Mouse (Mus musculus): ENCODE results near the gene Tenm4. TPM values are rescaled to one million over a fixed set of nuclear protein-coding genes. Genes with fewer than 3 reads are reported as not detected.
A peak's percentile ranks its signal among the peaks of the same experiment; 100 is the strongest.

Tenm4 gene
- polyA plus RNA-seq, 1 experiment from 2014 or later, result 42.7 TPM

DNA sequence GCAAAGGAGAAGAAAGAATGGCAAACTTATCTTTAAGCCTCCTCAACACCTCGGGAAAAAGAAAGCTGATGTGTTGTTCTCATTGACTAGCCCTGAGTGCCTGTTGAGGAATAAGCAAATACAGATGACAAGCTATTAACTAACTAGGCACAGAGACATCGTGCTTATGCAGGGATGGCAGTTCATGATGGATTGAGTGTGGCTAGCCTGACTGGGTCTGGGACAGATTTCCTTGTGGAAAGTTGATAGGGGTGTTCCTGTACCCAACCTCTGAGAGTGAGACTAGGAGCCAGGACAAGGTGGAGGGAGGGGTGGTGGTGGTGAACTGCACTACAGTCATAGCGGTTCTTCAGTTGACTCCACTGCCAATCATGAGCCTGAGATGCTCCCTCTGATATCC is 192.3 kb downstream of the Tenm4 start:
- Histone ChIP-seq H3K4me1 (no peaks in the 10 kb centered on the region), H3K27me3 (no peaks in the 10 kb centered on the region), H3K9me3 (replicated peaks) (no peaks in the 10 kb centered on the region), H3K9ac (no peak overlapping the region), H3K27ac (no peak overlapping the region), H3K4me3 (replicated peaks) (no peak overlapping the region), H3K36me3 (no peaks in the 10 kb centered on the region), H3K4me2 (no peak overlapping the region)
- ATAC-seq (replicated peaks; ENCODE audit: low FRiP score), result no peak
- WGBS, result 53% methylated on average over 3 of the region's 3 CpGs

DNA sequence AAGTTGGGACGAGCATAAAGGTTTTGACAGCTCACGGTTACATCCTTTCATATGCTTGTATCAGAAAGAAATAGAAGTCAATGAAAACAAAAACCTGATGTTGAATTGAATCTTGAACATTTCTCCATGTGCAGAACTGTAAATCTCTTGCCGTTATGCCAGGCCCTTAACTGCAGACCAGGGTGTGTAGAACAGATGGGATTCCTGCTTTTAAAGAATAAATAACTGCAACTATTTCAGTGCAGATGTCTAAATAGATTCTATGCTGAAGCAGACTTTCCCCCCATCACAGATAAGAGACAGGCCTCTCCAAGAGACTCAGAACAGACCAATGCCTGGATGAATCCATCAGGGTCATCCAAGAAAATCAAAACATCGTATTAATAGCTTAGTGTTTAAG is 198.9 kb downstream of the Tenm4 start:
- H3K9ac ChIP-seq, result no peak overlapping the region
- no peaks in the 10 kb centered on the region for H3K9me3 ChIP-seq (replicated peaks)
- H3K36me3 ChIP-seq, result no peaks in the 10 kb centered on the region
- ATAC-seq (replicated peaks; ENCODE audit: low FRiP score), result no peak
- WGBS, result 90% methylated on average over 4 of the region's 4 CpGs
- H3K4me3 ChIP-seq (replicated peaks), result no peak overlapping the region
- H3K27me3 ChIP-seq, result no peaks in the 10 kb centered on the region
- no peak overlapping the region for H3K4me2 ChIP-seq
- peaks cover 7% of the 10 kb centered on the region; the same call in 1 of the 2 replicates for H3K4me1 ChIP-seq
- no peak overlapping the region for H3K27ac ChIP-seq

DNA sequence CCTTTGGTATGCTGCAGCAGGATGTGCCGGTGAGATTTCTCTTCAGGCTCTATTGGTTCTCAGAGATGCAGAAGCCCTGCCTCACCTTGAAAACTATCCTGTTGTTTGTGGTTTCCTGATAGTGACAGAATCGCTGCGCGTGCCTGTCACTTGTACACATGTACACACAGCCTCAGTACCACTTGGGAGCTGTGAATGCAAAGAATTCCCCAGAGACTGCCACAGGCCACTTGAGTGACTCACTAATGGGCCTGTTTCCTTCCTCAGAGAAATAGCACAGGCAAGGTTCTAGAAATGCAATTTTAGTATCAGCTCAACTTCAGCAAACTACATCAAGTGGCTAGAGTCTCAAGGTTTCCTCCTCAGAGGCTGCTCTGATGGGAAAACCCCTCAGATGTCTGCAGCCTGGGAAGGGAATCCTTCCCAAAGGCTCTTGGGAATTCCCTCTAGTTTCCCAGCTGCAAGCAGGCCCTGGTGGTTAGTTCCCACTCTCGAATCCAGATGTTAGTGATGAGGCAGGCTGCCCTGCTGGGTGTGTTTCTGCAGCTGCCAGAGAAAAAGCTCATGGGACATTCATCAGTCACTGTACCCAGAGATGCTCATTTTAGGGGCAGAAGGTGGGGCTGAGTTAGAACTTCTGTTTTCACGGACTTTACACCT is 203.1 kb downstream of the Tenm4 start:
- H3K4me2 ChIP-seq, result no peak overlapping the region
- 70% methylated on average over 6 of the region's 6 CpGs for WGBS
- no peak overlapping the region for H3K9ac ChIP-seq
- no peaks in the 10 kb centered on the region for H3K36me3 ChIP-seq
- no peaks in the 10 kb centered on the region for H3K9me3 ChIP-seq (replicated peaks)
- H3K4me3 ChIP-seq (replicated peaks), result no peak overlapping the region
- no peak overlapping the region for H3K27ac ChIP-seq
- ATAC-seq (replicated peaks; ENCODE audit: low FRiP score), result no peak
- no peaks in the 10 kb centered on the region for H3K27me3 ChIP-seq
- H3K4me1 ChIP-seq, result peaks cover 13% of the 10 kb centered on the region; the same call in 1 of the 2 replicates

DNA sequence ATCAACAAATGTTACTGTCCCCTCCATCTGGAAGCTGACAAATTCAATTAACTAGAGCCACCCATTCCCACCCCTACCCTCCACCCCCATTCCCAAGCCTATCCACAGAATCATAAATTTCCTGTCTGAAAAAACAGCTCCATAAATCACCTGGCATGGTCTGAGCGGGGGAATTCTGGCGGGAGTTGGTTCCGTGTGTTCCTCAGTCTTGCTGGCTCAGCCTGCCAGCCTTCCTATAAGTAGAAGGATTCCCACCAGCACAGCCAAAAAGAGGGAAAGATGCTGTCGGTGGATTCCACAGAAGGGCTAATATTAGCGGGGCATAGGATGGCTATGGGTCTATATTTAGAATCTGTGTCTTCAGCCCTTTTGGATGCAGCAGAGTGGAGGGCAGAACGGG is 204.5 kb downstream of the Tenm4 start:
- Histone ChIP-seq H3K4me2 (no peak overlapping the region), H3K27ac (no peak overlapping the region), H3K9ac (no peak overlapping the region), H3K36me3 (no peaks in the 10 kb centered on the region), H3K27me3 (no peaks in the 10 kb centered on the region), H3K4me1 (peaks cover 13% of the 10 kb centered on the region; the same call in 1 of the 2 replicates), H3K4me3 (replicated peaks) (no peak overlapping the region), H3K9me3 (replicated peaks) (no peaks in the 10 kb centered on the region)
- no peak for ATAC-seq (replicated peaks; ENCODE audit: low FRiP score)
- WGBS, result 47% methylated on average over 6 of the region's 6 CpGs

DNA sequence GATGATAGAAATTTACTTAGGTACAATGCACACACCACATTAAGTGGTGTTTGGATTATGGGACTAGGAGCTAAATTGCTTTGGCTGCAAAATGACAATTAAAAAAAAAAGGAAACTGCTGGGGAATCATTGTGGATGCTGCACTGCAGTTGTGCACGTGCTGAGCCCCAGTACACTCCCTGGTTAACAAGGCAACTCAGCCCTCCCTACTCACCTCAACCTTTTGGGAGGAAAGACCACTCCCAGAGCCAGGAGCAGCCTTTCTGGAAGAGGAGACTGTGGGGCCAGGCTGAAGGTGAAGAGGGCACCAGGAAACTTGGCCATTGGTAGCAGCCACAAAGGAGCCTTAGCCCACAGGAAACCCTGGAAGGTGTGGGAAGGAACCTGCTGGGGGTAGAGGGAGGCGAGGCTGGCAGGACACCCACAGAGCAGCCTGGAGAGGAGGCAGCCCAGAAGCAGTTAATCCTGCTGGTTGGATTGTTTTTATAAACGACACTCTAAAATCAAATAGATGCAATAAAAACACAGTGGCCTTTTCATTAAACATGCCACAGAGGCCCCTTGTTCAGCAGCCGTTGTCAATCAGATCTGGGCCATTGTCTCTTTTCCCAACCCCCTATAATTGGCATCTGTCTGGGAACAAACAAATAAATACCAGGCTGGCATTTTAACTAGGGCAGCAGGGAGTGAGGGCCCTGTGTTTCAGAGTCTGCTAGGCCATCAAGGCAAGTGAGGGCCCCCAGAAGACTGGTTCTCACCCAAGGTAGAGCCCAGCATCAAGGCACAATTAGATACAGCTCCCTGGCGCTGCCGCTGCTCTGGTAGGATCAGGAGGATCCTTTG is 212.9 kb downstream of the Tenm4 start:
- Histone ChIP-seq H3K9ac (no peak overlapping the region), H3K4me2 (no peak overlapping the region), H3K36me3 (no peaks in the 10 kb centered on the region), H3K4me1 (peaks cover 14% of the 10 kb centered on the region), H3K9me3 (replicated peaks) (no peaks in the 10 kb centered on the region), H3K27ac (peak overlapping the region; percentile 43), H3K27me3 (no peaks in the 10 kb centered on the region), H3K4me3 (replicated peaks) (no peak overlapping the region)
- WGBS, result 21% methylated on average over 6 of the region's 6 CpGs
- peak; percentile 61; the same call in 1 of the 2 replicates for ATAC-seq (replicated peaks; ENCODE audit: low FRiP score)

DNA sequence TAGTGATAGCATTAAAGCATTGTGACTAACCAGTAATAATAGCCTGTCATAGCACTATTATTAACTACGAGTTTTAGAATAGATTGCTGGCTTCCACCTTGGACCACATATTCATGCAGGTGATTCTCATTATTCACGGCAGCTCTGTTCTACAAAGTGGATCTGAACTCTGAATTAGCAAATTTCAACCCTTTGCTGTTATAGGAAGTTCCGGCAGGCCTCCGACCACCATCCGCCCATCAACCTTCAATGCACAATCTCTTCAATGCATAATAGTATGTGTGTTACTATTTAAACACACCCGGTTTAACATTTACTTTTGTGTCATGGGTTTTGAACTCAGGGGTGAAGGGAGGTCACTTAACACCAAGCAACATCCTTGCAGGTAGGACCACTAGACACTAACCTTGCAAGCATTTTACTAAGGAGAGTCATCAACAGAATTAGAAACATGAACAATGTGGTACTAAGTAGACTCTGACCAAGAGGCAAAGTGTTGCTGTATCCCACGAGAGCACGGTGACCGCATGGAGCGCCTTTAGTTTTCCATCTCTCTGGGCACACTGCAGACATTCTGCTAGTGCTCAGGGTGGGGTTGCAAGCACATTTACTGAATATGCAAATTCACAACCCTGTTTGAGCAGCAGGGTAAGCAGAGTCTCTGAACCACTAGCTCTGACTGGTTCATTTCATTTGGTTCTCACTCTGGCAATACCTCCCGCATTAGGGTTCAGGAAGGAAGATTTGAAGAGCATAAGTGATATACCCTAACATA is 213.9 kb downstream of the Tenm4 start:
- WGBS, result 78% methylated on average over 11 of the region's 11 CpGs
- Histone ChIP-seq H3K36me3 (no peaks in the 10 kb centered on the region), H3K4me2 (no peak overlapping the region), H3K4me1 (peaks cover 14% of the 10 kb centered on the region), H3K9me3 (replicated peaks) (no peaks in the 10 kb centered on the region), H3K27ac (peak overlapping the region; percentile 51; the same call in 1 of the 2 replicates), H3K4me3 (replicated peaks) (no peak overlapping the region), H3K27me3 (no peaks in the 10 kb centered on the region), H3K9ac (no peak overlapping the region)
- peak; percentile 78 for ATAC-seq (replicated peaks; ENCODE audit: low FRiP score)

DNA sequence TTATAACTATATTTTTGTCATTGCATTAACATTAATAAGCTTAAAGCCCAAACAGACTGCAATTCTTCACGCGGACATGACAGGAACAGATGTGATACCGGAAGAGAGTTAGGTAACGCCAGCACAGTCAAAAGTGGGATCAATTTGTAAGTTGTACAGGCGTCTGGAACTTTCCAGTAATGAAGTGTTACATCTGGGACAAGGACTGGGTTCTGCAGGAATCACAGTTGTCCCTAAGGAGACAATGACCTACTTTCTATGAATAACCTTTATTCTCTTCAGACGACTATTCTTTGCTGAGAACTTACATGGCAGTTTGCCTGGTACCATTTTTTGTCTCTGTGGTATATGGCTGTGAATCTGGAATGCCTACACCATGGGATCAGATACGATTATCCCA is 214.8 kb downstream of the Tenm4 start:
- no peak for ATAC-seq (replicated peaks; ENCODE audit: low FRiP score)
- 88% methylated on average over 7 of the region's 7 CpGs for WGBS
- no peaks in the 10 kb centered on the region for H3K9me3 ChIP-seq (replicated peaks)

DNA sequence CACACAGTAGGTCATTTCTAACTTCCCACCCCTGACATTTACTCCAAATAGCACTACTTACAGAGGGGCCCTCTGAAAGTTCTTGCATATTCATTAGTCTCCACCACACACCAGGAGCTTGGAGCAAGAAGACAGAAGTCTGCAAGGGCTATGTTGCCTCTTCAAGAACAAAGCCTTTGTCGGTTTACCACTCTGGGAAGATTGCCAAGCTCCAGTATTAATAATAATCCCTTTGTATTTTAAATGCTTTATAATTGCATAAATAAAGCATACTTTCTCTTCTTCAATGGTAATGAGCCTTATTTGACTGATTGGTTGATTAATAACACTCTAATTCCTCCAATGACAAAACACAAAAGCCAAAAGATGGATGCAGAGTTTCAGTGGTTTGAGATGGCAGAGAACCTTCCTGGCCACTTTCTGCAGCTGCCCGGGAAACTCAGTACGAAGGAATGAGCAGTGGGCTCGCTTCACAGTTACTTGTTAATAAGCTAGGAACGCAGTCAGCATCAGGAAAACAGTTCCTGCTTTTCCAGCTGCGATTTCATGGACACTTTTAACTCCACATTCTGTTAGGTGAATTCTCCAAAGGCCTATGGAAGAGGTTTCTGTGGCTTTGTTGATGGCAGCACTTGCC is 219.1 kb downstream of the Tenm4 start:
- Histone ChIP-seq H3K36me3 (no peaks in the 10 kb centered on the region), H3K4me1 (peaks cover 17% of the 10 kb centered on the region), H3K4me3 (replicated peaks) (no peak overlapping the region), H3K9me3 (replicated peaks) (no peaks in the 10 kb centered on the region), H3K27me3 (no peaks in the 10 kb centered on the region), H3K27ac (no peak overlapping the region), H3K4me2 (no peak overlapping the region), H3K9ac (no peak overlapping the region)
- 35% methylated on average over 6 of the region's 6 CpGs for WGBS
- ATAC-seq (replicated peaks; ENCODE audit: low FRiP score), result no peak

More for the DNA sequence above, 214.8 kb downstream of the Tenm4 start:
- Histone ChIP-seq H3K27me3 (no peaks in the 10 kb centered on the region), H3K27ac (0 out of 2 replicates have a peak overlapping the region, but pooled peaks have one; percentile 32), H3K4me3 (replicated peaks) (no peak overlapping the region), H3K4me1 (peaks cover 17% of the 10 kb centered on the region), H3K9ac (no peak overlapping the region), H3K4me2 (no peak overlapping the region), H3K36me3 (no peaks in the 10 kb centered on the region)

DNA sequence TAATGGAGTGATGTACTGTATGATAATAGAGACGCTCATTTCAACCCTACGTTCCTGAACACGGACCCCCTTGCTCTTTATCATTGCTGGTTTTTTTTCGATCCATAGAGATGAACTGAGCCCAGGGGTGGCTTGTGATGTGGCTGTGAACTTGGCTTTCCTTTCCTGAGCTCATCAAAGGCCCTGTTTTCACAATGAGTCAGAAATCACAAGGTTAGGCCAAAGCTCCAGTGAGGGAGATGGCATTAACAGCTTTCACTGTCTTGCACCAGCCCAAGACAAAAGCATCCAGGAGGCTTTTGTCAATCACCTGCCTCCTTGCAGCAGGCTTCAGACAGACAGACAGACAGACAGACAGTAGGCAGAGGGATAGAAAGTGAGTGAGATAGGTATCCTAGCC is 219.8 kb downstream of the Tenm4 start:
- ATAC-seq (replicated peaks; ENCODE audit: low FRiP score), result no peak
- Histone ChIP-seq H3K27me3 (no peaks in the 10 kb centered on the region), H3K9ac (no peak overlapping the region), H3K4me2 (no peak overlapping the region), H3K9me3 (replicated peaks) (no peaks in the 10 kb centered on the region), H3K4me1 (peaks cover 15% of the 10 kb centered on the region), H3K4me3 (replicated peaks) (no peak overlapping the region), H3K36me3 (no peaks in the 10 kb centered on the region), H3K27ac (no peak overlapping the region)
- WGBS, result 78% methylated on average over 4 of the region's 4 CpGs

DNA sequence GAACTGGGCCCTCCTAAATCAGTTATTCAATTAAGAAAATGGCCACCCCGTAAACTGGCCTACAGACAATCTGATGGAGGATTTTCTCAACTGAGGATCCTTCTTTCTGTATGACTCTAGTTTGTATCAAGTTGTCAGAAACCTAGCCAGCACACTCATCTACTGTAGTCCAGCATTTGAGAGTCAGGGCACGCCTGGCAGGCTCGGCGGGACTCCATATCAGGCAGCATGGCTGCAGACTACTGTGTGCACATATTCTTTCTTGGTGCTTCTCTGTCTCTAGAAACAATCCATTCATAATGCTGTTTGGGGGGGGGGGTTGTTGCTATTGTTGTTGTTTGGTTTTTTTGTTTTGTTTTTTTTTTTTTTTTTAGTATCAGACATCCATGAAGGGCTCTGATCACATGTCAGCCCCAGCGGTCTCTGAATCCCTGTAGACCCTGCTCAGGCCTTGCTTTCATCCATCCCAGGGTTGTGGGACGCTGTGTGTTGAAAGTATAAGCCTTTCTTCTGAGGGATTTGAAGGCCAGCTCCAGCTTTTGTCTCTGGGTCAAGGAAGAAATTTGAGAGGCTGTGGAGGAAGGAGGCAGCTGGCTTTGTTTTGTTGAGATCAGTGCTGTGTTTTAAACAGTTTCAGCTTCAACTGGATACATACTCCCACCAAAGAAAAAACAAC is 220.9 kb downstream of the Tenm4 start:
- WGBS, result 69% methylated on average over 6 of the region's 6 CpGs
- peaks cover 12% of the 10 kb centered on the region for H3K4me1 ChIP-seq
- H3K9me3 ChIP-seq (replicated peaks), result no peaks in the 10 kb centered on the region
- H3K27me3 ChIP-seq, result no peaks in the 10 kb centered on the region
- ATAC-seq (replicated peaks; ENCODE audit: low FRiP score), result no peak
- no peak overlapping the region for H3K4me2 ChIP-seq
- H3K9ac ChIP-seq, result no peak overlapping the region
- H3K27ac ChIP-seq, result no peak overlapping the region
- H3K36me3 ChIP-seq, result no peaks in the 10 kb centered on the region
- no peak overlapping the region for H3K4me3 ChIP-seq (replicated peaks)

DNA sequence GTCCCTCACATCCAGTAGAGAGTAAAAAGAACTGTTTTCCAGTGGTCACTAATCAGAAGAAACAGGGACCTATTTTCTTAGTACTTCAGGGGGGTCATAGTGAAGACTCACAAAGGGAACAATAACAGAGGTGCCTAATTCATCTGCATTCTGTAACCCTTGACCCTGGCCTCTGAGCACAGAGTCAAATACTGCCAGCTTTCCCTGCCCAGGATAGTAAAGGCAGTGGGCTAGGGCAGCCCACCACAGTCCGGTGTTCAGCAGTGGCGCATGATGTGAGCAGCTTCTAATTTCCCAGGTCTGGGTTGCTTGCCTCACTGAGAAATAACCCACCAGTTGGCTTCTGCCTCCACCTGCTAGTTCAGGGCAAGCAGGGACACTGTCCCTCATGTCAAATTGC is 221.6 kb downstream of the Tenm4 start:
- 76% methylated on average over 2 of the region's 2 CpGs for WGBS

More for the DNA sequence above, 221.6 kb downstream of the Tenm4 start:
- Histone ChIP-seq H3K4me1 (peaks cover 12% of the 10 kb centered on the region), H3K9ac (no peak overlapping the region), H3K27me3 (no peaks in the 10 kb centered on the region), H3K36me3 (no peaks in the 10 kb centered on the region), H3K4me3 (replicated peaks) (no peak overlapping the region), H3K27ac (no peak overlapping the region), H3K4me2 (no peak overlapping the region), H3K9me3 (replicated peaks) (no peaks in the 10 kb centered on the region)
- no peak for ATAC-seq (replicated peaks; ENCODE audit: low FRiP score)
